9 mouse cellular contexts compared by ENCODE assay signal in genomic region chr14:76308188-76308812, GRCm38 (mm10).
A peak's percentile ranks its signal among the peaks of the same experiment; 100 is the strongest.
DNase-seq lines count a peak whose midpoint lies in the region; ATAC-seq and TF ChIP-seq lines count a peak whose summit lies in the region.
"Had no signal": no experiment of that assay in that cellular context is flagged by ENCODE, and none has a peak within 500 bp of the region (broad histone marks: within the 10 kb centered on the region; RNA-seq: fewer than 3 reads in every experiment).

No protein-coding gene starts in this region.

- H3K27me3 ChIP-seq in lung, embryonic 15.5 days = no peaks in the 10 kb centered on the region
- H3K27me3 ChIP-seq in forebrain, embryonic 13.5 days = no peaks in the 10 kb centered on the region
- no peaks in the 10 kb centered on the region for H3K27me3 ChIP-seq in intestine, embryonic 16.5 days (replicated peaks; ENCODE audit: control insufficient read depth, insufficient read depth, low read length)

- no peak overlapping the region for H3K27ac ChIP-seq in lung, embryonic 15.5 days
- H3K27ac ChIP-seq in forebrain, embryonic 13.5 days = peak overlapping the region; percentile 69
- no peak overlapping the region for H3K27ac ChIP-seq in intestine, embryonic 16.5 days (ENCODE audit: low read length)
- H3K27ac ChIP-seq in olfactory bulb, adult 2 months (ENCODE audit: insufficient read depth, low read depth, low read length) = no peak overlapping the region

- ATAC-seq in lung, embryonic 15.5 days (ENCODE audit: borderline replicate concordance, extremely low read depth, low FRiP score, low TSS enrichment) = no peak
- peak; percentile 19; the same call in 1 of the 2 replicates for ATAC-seq in forebrain, embryonic 13.5 days
- ATAC-seq in intestine, embryonic 16.5 days = no peak
- ATAC-seq in erythroid progenitor cell, adult 5-6 weeks (replicated peaks; ENCODE audit: low FRiP score, poor library complexity, severe bottlenecking) = no peak

- no peaks in the 10 kb centered on the region for H3K36me3 ChIP-seq in lung, embryonic 15.5 days
- no peaks in the 10 kb centered on the region for H3K36me3 ChIP-seq in forebrain, embryonic 13.5 days (ENCODE audit: poor library complexity, severe bottlenecking)
- no peaks in the 10 kb centered on the region for H3K36me3 ChIP-seq in intestine, embryonic 16.5 days (ENCODE audit: control insufficient read depth, insufficient read depth, low read length)

- no peaks in the 10 kb centered on the region for H3K9me3 ChIP-seq in lung, embryonic 15.5 days
- no peaks in the 10 kb centered on the region for H3K9me3 ChIP-seq in forebrain, embryonic 13.5 days (replicated peaks)
- H3K9me3 ChIP-seq in intestine, embryonic 16.5 days (ENCODE audit: control insufficient read depth, low read length) = no peaks in the 10 kb centered on the region

- H3K4me3 ChIP-seq in lung, embryonic 15.5 days = no peak overlapping the region
- peak overlapping the region; percentile 26 for H3K4me3 ChIP-seq in forebrain, embryonic 13.5 days
- no peak overlapping the region for H3K4me3 ChIP-seq in intestine, embryonic 16.5 days (ENCODE audit: low read length)
- peak overlapping the region; percentile 44 for H3K4me3 ChIP-seq in olfactory bulb, adult 2 months (ENCODE audit: insufficient read depth, low read depth, low read length)
- H3K4me3 ChIP-seq: erythroblast, embryonic 14.5 days had no signal

- peak overlapping the region; percentile 16; the same call in 1 of the 2 replicates for H3K9ac ChIP-seq in lung, embryonic 15.5 days
- H3K9ac ChIP-seq in forebrain, embryonic 13.5 days = peak overlapping the region; percentile 51
- H3K9ac ChIP-seq in intestine, embryonic 16.5 days (ENCODE audit: low read depth, low read length) = 0 out of 2 replicates have a peak overlapping the region, but pooled peaks have one; percentile 12

- peaks cover 23% of the 10 kb centered on the region for H3K4me1 ChIP-seq in lung, embryonic 15.5 days
- H3K4me1 ChIP-seq in forebrain, embryonic 13.5 days = peaks cover 39% of the 10 kb centered on the region
- H3K4me1 ChIP-seq in intestine, embryonic 16.5 days (ENCODE audit: control insufficient read depth, insufficient read depth, low read length) = no peaks in the 10 kb centered on the region
- peaks cover 8% of the 10 kb centered on the region for H3K4me1 ChIP-seq in olfactory bulb, adult 2 months (ENCODE audit: control insufficient read depth, insufficient read depth, low read length)

- TF ChIP-seq POLR2A in olfactory bulb, adult 2 months (IDR thresholded peaks at IDR 0.05; ENCODE audit: insufficient read depth, low read depth, low read length) = no peak

- TF ChIP-seq CTCF in olfactory bulb, adult 2 months (IDR thresholded peaks at IDR 0.05; ENCODE audit: insufficient read depth, low read depth, low read length) = no peak

- DNase-seq in lung, postnatal 10 days = no peak
- DNase-seq in spleen, postnatal 36 days (ENCODE audit: low spot score in 2 of 2) = no peak
- DNase-seq in kidney, adult 11 months = no peak

- peak overlapping the region; percentile 41 for H3K4me2 ChIP-seq in lung, embryonic 15.5 days
- peak overlapping the region; percentile 53 for H3K4me2 ChIP-seq in forebrain, embryonic 13.5 days
- peak overlapping the region; percentile 39 for H3K4me2 ChIP-seq in intestine, embryonic 16.5 days (ENCODE audit: low read depth, low read length)

- WGBS in lung, embryonic 15.5 days = 28% methylated on average over 12 of the region's 12 CpGs
- 8% methylated on average over 12 of the region's 12 CpGs for WGBS in forebrain, embryonic 13.5 days
- WGBS in intestine, embryonic 16.5 days = 48% methylated on average over 12 of the region's 12 CpGs
- WGBS in olfactory bulb, adult 2 months = 11% methylated on average over 12 of the region's 12 CpGs

Comparison
In these comparisons a context has a peak if more than half of its experiments do, and no peak if none do; other contexts are left out.
1. H3K4me3 ChIP-seq: peak in forebrain, embryonic 13.5 days (single experiment) and olfactory bulb, adult 2 months (single experiment); none in lung, embryonic 15.5 days (single experiment) and intestine, embryonic 16.5 days (single experiment).
2. Peak in every context shown above with its lines, with median percentiles within 50 percentile points of each other: H3K4me2 ChIP-seq and H3K9ac ChIP-seq.